Mouse (Mus musculus) lung, embryonic 14.5 days (tissue): ENCODE data around the gene Serpinh1. TPM values are rescaled to one million over a fixed set of nuclear protein-coding genes. Genes with fewer than 3 reads are reported as not detected.

Experiments used
- ATAC-seq: fragments of 200-750 bp; cut with Nextera tagmentation; 2 replicates; pipeline ENCODE4 v1.8.0; 2017; ENCODE audit warnings: mild to moderate bottlenecking, moderate TSS enrichment, moderate library complexity; ENCODE audit not compliant: insufficient read depth
- DNase-seq: peaks from one replicate; pipeline ENCODE4 v3.0.0-alpha.2; 2015
- H3K27ac ChIP-seq: fragments of 300-500 bp; sonication (generic); 2 replicates; pipeline ENCODE4 v1.5.1; 2014; ENCODE audit warnings: low read depth, mild to moderate bottlenecking, moderate library complexity
- H3K27me3 ChIP-seq: fragments of 300-500 bp; sonication (generic); 2 replicates; pipeline ENCODE4 v1.6.1; 2014; ENCODE audit warnings: low read length, control low read depth; ENCODE audit not compliant: insufficient read depth
- H3K36me3 ChIP-seq: fragments of 300-500 bp; sonication (generic); 2 replicates; pipeline ENCODE4 v1.6.1; 2014; ENCODE audit warnings: control low read depth; ENCODE audit not compliant: insufficient read depth
- H3K4me1 ChIP-seq: fragments of 300-500 bp; sonication (generic); 2 replicates; pipeline ENCODE4 v1.6.1; 2014; ENCODE audit warnings: antibody characterized with exemption, control low read depth; ENCODE audit not compliant: insufficient read depth
- H3K4me2 ChIP-seq: fragments of 300-500 bp; sonication (generic); 2 replicates; pipeline ENCODE4 v1.6.1; 2014; ENCODE audit warnings: mild to moderate bottlenecking
- H3K4me3 ChIP-seq: fragments of 300-500 bp; sonication (generic); 2 replicates; pipeline ENCODE4 v1.5.1; 2014; ENCODE audit warnings: low read depth, low read length
- H3K9ac ChIP-seq: fragments of 300-500 bp; sonication (generic); 2 replicates; pipeline ENCODE4 v1.6.1; 2014
- H3K9me3 ChIP-seq: fragments of 300-500 bp; sonication (generic); 2 replicates; pipeline ENCODE4 v1.6.1; 2016; ENCODE audit warnings: low read depth, low read length, control low read depth
- CTCF ChIP-seq: IDR thresholded peaks from 2 replicates; pipeline ENCODE4 v1.5.1; 2016; ENCODE audit warnings: antibody characterized with exemption, low read depth
- WGBS: fragments of 180-500 bp; shearing (Covaris S2); extraction: QIAGEN DNeasy Blood & Tissue Kit; methylation state at CpG from one replicate; pipeline ENCODE4 v1.1.7; 2014; 5-methylcytosine and 5-hydroxymethylcytosine counted together
- polyA plus RNA-seq: library from polyadenylated mRNA; unstranded; fragments of >200 nt; fragmentation: Nextera tagmentation; extraction: Ambion mirVana; gene quantifications from 2 replicates; pipeline ENCODE4 v1.2.1, GENCODE M21; 2014

The Serpinh1 gene
- polyA plus RNA-seq, 1 experiment from 2014 or later = 691 TPM

- H3K27ac ChIP-seq = peak overlapping the region; percentile 99
- peak overlapping the region; percentile 65 for H3K4me2 ChIP-seq
- no peak overlapping the region for H3K4me3 ChIP-seq
- H3K36me3 ChIP-seq = no peaks in the 10 kb centered on the region
- no peak overlapping the region for H3K9ac ChIP-seq
- 33% methylated on average over 7 of the region's 7 CpGs for WGBS
- no peak for TF ChIP-seq CTCF
- no peaks in the 10 kb centered on the region for H3K27me3 ChIP-seq
- ATAC-seq (no peak), DNase-seq (no peak)
- no peaks in the 10 kb centered on the region for H3K9me3 ChIP-seq
- H3K4me1 ChIP-seq = peaks cover 47% of the 10 kb centered on the region
Measured at GRCm38 (mm10) chr7:99357201-99357600, 4.2 kb upstream of the Serpinh1 start.

GRCm38 (mm10) chr7:99356244-99356930 is 3.3 kb upstream of the Serpinh1 start:
- Histone ChIP-seq H3K4me2 (peak overlapping the region; percentile 65), H3K27ac (peak overlapping the region; percentile 99), H3K9me3 (no peaks in the 10 kb centered on the region), H3K36me3 (peaks cover 4% of the 10 kb centered on the region), H3K27me3 (no peaks in the 10 kb centered on the region), H3K4me1 (peaks cover 47% of the 10 kb centered on the region), H3K4me3 (peak overlapping the region; percentile 29), H3K9ac (peak overlapping the region; percentile 60)
- TF ChIP-seq CTCF = no peak
- peak; percentile 93 for DNase-seq
- ATAC-seq = peak; percentile 8; the same call in 1 of the 2 replicates
- WGBS = 18% methylated on average over 9 of the region's 9 CpGs

GRCm38 (mm10) chr7:99355731-99356131 is 2.7 kb upstream of the Serpinh1 start:
- Histone ChIP-seq H3K36me3 (peaks cover 11% of the 10 kb centered on the region), H3K9ac (peak overlapping the region; percentile 60), H3K9me3 (no peaks in the 10 kb centered on the region), H3K4me2 (peak overlapping the region; percentile 65), H3K4me3 (peak overlapping the region; percentile 29), H3K4me1 (peaks cover 42% of the 10 kb centered on the region), H3K27me3 (no peaks in the 10 kb centered on the region), H3K27ac (peak overlapping the region; percentile 99)
- ATAC-seq (peak; percentile 13), DNase-seq (peak; percentile 97)
- TF ChIP-seq CTCF = no peak
- 8% methylated on average over 7 of the region's 7 CpGs for WGBS

- Histone ChIP-seq H3K9me3 (no peaks in the 10 kb centered on the region), H3K27ac (peak overlapping the region; percentile 97), H3K27me3 (no peaks in the 10 kb centered on the region), H3K4me1 (peaks cover 38% of the 10 kb centered on the region), H3K4me2 (peak overlapping the region; percentile 98), H3K4me3 (peak overlapping the region; percentile 77), H3K9ac (peak overlapping the region; percentile 98), H3K36me3 (peaks cover 49% of the 10 kb centered on the region)
- DNase-seq (peak; percentile 82), ATAC-seq (no peak)
- WGBS = 2% methylated on average over 18 of the region's 18 CpGs
- TF ChIP-seq CTCF = no peak
Measured at GRCm38 (mm10) chr7:99351802-99352517, 1.1 kb downstream of the Serpinh1 start.

- Histone ChIP-seq H3K9me3 (no peaks in the 10 kb centered on the region), H3K27me3 (no peaks in the 10 kb centered on the region), H3K4me1 (peaks cover 31% of the 10 kb centered on the region), H3K27ac (peak overlapping the region; percentile 97), H3K36me3 (peaks cover 56% of the 10 kb centered on the region), H3K9ac (peak overlapping the region; percentile 98), H3K4me3 (peak overlapping the region; percentile 77), H3K4me2 (peak overlapping the region; percentile 98)
- WGBS = 3% methylated on average over 12 of the region's 12 CpGs
- DNase-seq = peak; percentile 82
- TF ChIP-seq CTCF = no peak
- no peak for ATAC-seq
Measured at GRCm38 (mm10) chr7:99351104-99351801, 1.8 kb downstream of the Serpinh1 start.

- H3K27ac ChIP-seq = peak overlapping the region; percentile 97
- 53% methylated on average over 9 of the region's 9 CpGs for WGBS
- H3K9ac ChIP-seq = peak overlapping the region; percentile 98
- H3K4me2 ChIP-seq = peak overlapping the region; percentile 98
- peaks cover 21% of the 10 kb centered on the region for H3K4me1 ChIP-seq
- no peaks in the 10 kb centered on the region for H3K27me3 ChIP-seq
- ATAC-seq (no peak), DNase-seq (no peak)
- H3K36me3 ChIP-seq = peaks cover 68% of the 10 kb centered on the region
- no peaks in the 10 kb centered on the region for H3K9me3 ChIP-seq
- TF ChIP-seq CTCF = no peak
- H3K4me3 ChIP-seq = peak overlapping the region; percentile 77
Measured at GRCm38 (mm10) chr7:99349782-99350720, 3.0 kb downstream of the Serpinh1 start.
